Mouse (Mus musculus): ENCODE results near the gene Etnk2.

- TF ChIP-seq CTCF (IDR thresholded peaks at IDR 0.05; ENCODE audit: low read depth, low read length) = peak; percentile 97
- TF ChIP-seq POLR2A (IDR thresholded peaks at IDR 0.05; ENCODE audit: insufficient read depth, low read length) = no peak
- TF ChIP-seq EP300 (IDR thresholded peaks at IDR 0.05; ENCODE audit: insufficient read depth, low read depth, low read length) = no peak
Observed at GRCm38 (mm10) chr1:133353371-133353809, 10.0 kb upstream of the Etnk2 start.
